Mouse (Mus musculus) kidney, embryonic 14.5 days (tissue): Measurements from ENCODE around the gene Tnnc1. TPM values are rescaled to one million over a fixed set of nuclear protein-coding genes. Genes with fewer than 3 reads are reported as not detected.

Experiments used
- ATAC-seq: fragments of 200-750 bp; cut with Nextera tagmentation; 2 replicates; pipeline ENCODE4 v1.8.0; 2017; ENCODE audit warnings: moderate number of reproducible peaks, mild to moderate bottlenecking, moderate TSS enrichment, moderate library complexity; ENCODE audit not compliant: low FRiP score, low TSS enrichment
- H3K27ac ChIP-seq: fragments of 300-500 bp; sonication (generic); 2 replicates; pipeline ENCODE4 v1.5.1; 2014; ENCODE audit warnings: low read depth, mild to moderate bottlenecking, low read length, moderate library complexity, mixed read lengths
- H3K27me3 ChIP-seq: fragments of 300-500 bp; sonication (generic); 2 replicates; pipeline ENCODE4 v1.6.1; 2014; ENCODE audit warnings: mild to moderate bottlenecking, low read length; ENCODE audit not compliant: control insufficient read depth, insufficient read depth
- H3K36me3 ChIP-seq: fragments of 300-500 bp; sonication (generic); 2 replicates; pipeline ENCODE4 v1.6.1; 2014; ENCODE audit warnings: low read length, mixed read lengths; ENCODE audit not compliant: control insufficient read depth, insufficient read depth
- H3K4me1 ChIP-seq: fragments of 300-500 bp; sonication (generic); 2 replicates; pipeline ENCODE4 v1.6.1; 2014; ENCODE audit warnings: low read length, mixed read lengths; ENCODE audit not compliant: control insufficient read depth, insufficient read depth
- H3K4me2 ChIP-seq: fragments of 300-500 bp; sonication (generic); replicated peaks from 2 replicates; pipeline ENCODE4 v1.6.1; 2014; ENCODE audit warnings: low read depth, mild to moderate bottlenecking, low read length
- H3K4me3 ChIP-seq: fragments of 300-500 bp; sonication (generic); 2 replicates; pipeline ENCODE4 v1.5.1; 2014; ENCODE audit warnings: mild to moderate bottlenecking, low read length
- H3K9ac ChIP-seq: fragments of 300-500 bp; sonication (generic); 2 replicates; pipeline ENCODE4 v1.6.1; 2014; ENCODE audit warnings: low read depth, mild to moderate bottlenecking, low read length, moderate library complexity
- H3K9me3 ChIP-seq: fragments of 300-500 bp; sonication (generic); 2 replicates; pipeline ENCODE4 v1.6.1; 2016; ENCODE audit warnings: low read length; ENCODE audit not compliant: control insufficient read depth
- WGBS: fragments of 180-500 bp; shearing (Covaris S2); extraction: QIAGEN DNeasy Blood & Tissue Kit; methylation state at CpG from one replicate; pipeline ENCODE4 v1.1.7; 2014; 5-methylcytosine and 5-hydroxymethylcytosine counted together
- polyA plus RNA-seq: library from polyadenylated mRNA; unstranded; fragments of >200 nt; fragmentation: Nextera tagmentation; extraction: Ambion mirVana; gene quantifications from 2 replicates; pipeline ENCODE4 v1.2.1, GENCODE M21; 2014

Gene Tnnc1
- polyA plus RNA-seq, 1 experiment from 2014 or later: 3.0 TPM

GRCm38 (mm10) chr14:31204844-31205243 lies 3.3 kb upstream of the Tnnc1 start:
- H3K4me1 ChIP-seq: peaks cover 12% of the 10 kb centered on the region
- H3K4me2 ChIP-seq: peak overlapping the region; percentile 91
- peak overlapping the region; percentile 81; the same call in 1 of the 2 replicates for H3K27ac ChIP-seq
- H3K27me3 ChIP-seq: no peaks in the 10 kb centered on the region
- H3K36me3 ChIP-seq: peaks cover 46% of the 10 kb centered on the region
- H3K9ac ChIP-seq: peak overlapping the region; percentile 91
- 52% methylated on average over 4 of the region's 4 CpGs for WGBS
- H3K4me3 ChIP-seq: peak overlapping the region; percentile 71
- no peaks in the 10 kb centered on the region for H3K9me3 ChIP-seq
- no peak for ATAC-seq

DNA sequence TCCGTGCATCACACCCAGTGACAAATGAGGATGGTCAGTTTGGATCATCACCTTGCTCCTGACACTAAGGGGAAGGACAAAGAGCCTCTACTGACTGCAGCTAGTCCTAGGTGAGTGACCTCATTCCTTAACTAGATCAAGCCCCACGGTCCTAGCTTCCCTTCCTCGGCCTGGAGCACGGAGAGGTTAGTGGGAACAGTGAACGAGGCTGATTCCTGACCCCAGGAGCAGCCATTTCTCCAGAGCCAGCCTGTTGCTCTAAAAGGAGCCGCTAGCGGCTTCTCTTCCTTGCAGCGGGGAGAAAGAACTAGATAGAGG lies 2.9 kb upstream of the Tnnc1 start:
- H3K4me2 ChIP-seq: peak overlapping the region; percentile 91
- H3K27me3 ChIP-seq: no peaks in the 10 kb centered on the region
- H3K4me3 ChIP-seq: peak overlapping the region; percentile 71
- H3K4me1 ChIP-seq: peaks cover 12% of the 10 kb centered on the region
- WGBS: 19% methylated on average over 8 of the region's 8 CpGs
- peaks cover 42% of the 10 kb centered on the region for H3K36me3 ChIP-seq
- H3K9me3 ChIP-seq: no peaks in the 10 kb centered on the region
- H3K27ac ChIP-seq: peak overlapping the region; percentile 81
- H3K9ac ChIP-seq: peak overlapping the region; percentile 91
- ATAC-seq: peak; percentile 14; the same call in 1 of the 2 replicates

- Histone ChIP-seq H3K36me3 (peaks cover 36% of the 10 kb centered on the region), H3K9ac (peak overlapping the region; percentile 91), H3K27me3 (no peaks in the 10 kb centered on the region), H3K9me3 (no peaks in the 10 kb centered on the region), H3K4me1 (peaks cover 12% of the 10 kb centered on the region), H3K27ac (peak overlapping the region; percentile 81), H3K4me2 (peak overlapping the region; percentile 91), H3K4me3 (peak overlapping the region; percentile 71)
- peak; percentile 67 for ATAC-seq
- WGBS: under 1% methylated on average over 39 of the region's 39 CpGs
Measured at GRCm38 (mm10) chr14:31205562-31206467, 2.3 kb upstream of the Tnnc1 start.

GRCm38 (mm10) chr14:31206472-31206981 lies 1.6 kb upstream of the Tnnc1 start:
- H3K9me3 ChIP-seq: no peaks in the 10 kb centered on the region
- H3K9ac ChIP-seq: peak overlapping the region; percentile 91
- H3K27ac ChIP-seq: peak overlapping the region; percentile 81
- WGBS: 0% methylated on average over 48 of the region's 48 CpGs
- H3K4me3 ChIP-seq: peak overlapping the region; percentile 71
- ATAC-seq: peak; percentile 75
- peak overlapping the region; percentile 91 for H3K4me2 ChIP-seq
- H3K27me3 ChIP-seq: no peaks in the 10 kb centered on the region
- H3K4me1 ChIP-seq: peaks cover 12% of the 10 kb centered on the region
- H3K36me3 ChIP-seq: peaks cover 29% of the 10 kb centered on the region

DNA sequence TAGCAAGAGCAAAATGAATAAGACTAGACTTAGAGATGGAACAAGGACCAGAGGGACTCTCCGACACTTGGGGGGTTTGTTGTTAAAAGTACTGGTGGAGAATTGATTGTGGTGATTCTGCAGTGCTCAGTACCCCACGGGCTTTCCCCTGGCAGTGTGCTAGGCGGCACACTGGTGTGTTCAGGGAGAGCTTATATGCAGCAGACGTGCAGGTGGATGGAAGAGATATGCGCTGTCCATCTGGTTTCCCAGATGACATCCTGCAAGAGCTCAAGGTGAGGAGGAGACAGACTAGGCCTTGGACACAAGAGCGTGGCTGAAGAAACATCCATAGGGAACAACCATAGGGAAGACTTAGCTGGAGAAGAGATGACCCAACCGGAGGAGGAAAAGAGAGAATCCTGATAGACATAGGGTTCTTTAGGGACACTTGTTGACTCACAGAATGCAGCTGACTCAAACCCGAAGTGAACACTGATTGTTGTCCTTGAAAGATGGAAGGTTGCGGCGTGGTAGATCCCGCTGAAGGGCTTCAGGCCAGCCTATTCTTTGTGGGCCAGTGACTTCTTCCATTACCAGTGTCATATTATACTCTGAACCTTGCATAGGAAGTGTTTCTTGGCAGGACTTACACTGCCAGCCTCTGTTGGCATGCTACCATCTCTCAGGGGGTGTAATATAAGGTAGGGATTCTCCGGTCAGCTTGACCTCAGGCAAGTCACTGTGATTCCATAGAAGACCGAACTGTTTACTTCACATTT lies 862 bp upstream of the Tnnc1 start:
- Histone ChIP-seq H3K27me3 (no peaks in the 10 kb centered on the region), H3K4me3 (peak overlapping the region; percentile 71), H3K9ac (peak overlapping the region; percentile 91), H3K36me3 (peaks cover 21% of the 10 kb centered on the region), H3K27ac (peak overlapping the region; percentile 52; the same call in 1 of the 2 replicates), H3K4me2 (peak overlapping the region; percentile 91), H3K9me3 (no peaks in the 10 kb centered on the region), H3K4me1 (peaks cover 12% of the 10 kb centered on the region)
- ATAC-seq: 0 out of 2 replicates have a peak, but pooled peaks have one; percentile 20
- WGBS: 86% methylated on average over 13 of the region's 13 CpGs

DNA sequence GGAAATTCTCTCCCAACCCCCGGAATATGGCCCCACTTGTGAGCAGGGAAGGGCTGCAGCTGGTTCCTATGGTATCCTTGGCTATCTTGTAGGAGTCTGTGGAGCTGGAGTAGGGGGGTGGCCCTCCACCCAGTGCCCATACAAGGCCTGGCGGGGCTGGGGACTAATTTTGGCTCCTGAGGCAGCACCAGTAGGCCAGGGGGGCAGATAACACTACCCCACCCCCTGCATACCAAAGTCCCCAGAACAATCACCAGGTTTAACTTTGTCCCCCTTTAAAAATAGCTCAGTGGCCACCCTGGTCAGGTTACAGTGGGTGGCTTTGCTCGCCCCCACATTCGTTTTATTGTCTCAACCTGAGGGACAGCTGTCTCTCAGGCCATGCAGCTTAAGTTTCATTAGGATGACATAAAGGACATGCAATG lies 1.0 kb downstream of the Tnnc1 start:
- H3K27ac ChIP-seq: no peak overlapping the region
- H3K27me3 ChIP-seq: no peaks in the 10 kb centered on the region
- H3K4me1 ChIP-seq: peaks cover 11% of the 10 kb centered on the region
- H3K9me3 ChIP-seq: no peaks in the 10 kb centered on the region
- peaks cover 3% of the 10 kb centered on the region for H3K36me3 ChIP-seq
- no peak overlapping the region for H3K4me2 ChIP-seq
- no peak overlapping the region for H3K9ac ChIP-seq
- 62% methylated on average over 4 of the region's 4 CpGs for WGBS
- H3K4me3 ChIP-seq: no peak overlapping the region
- ATAC-seq: no peak

DNA sequence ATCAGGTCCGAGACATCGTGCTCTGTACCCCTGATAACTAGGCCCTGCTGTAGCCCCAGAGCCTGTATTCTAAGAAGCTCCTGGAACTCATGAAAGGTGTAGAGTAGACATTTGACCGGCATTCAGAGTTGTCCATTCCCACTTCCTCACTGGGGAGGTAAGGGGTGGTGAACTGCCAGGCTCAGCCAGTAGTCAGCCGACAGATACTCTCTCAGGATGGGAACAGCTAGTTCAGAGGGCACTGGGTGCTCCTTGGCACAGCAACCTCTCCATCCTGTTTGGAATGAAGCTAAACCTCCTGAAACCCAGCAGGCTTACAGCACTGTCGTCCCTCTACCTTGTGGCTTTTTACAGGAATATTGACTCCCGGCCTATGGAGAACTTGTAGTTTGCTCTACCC lies 3.7 kb downstream of the Tnnc1 start:
- ATAC-seq: no peak
- Histone ChIP-seq H3K4me2 (no peak overlapping the region), H3K27ac (no peak overlapping the region), H3K4me3 (no peak overlapping the region), H3K9me3 (no peaks in the 10 kb centered on the region), H3K9ac (no peak overlapping the region), H3K27me3 (no peaks in the 10 kb centered on the region), H3K4me1 (no peaks in the 10 kb centered on the region), H3K36me3 (no peaks in the 10 kb centered on the region)
- WGBS: 84% methylated on average over 6 of the region's 6 CpGs

DNA sequence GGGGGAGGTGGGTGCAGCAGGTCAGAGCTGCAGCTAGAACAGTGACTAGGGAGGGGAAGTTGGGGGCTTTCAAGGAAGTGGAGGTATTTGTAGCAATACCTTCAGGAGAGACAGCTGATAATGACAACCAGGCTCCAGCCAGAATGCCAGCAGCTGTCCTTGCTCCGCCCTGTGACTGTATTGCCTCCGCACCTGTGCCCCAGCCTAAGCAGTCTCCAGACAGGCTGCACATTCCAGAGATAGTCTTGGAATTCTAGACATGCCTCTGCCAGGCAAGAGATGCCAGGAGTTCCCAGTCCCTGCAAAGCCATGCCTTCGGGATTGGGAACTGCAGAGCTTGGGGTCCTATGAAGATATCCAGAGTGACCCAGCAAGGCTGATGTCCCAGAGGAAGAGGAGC lies 4.4 kb downstream of the Tnnc1 start:
- Histone ChIP-seq H3K27me3 (no peaks in the 10 kb centered on the region), H3K4me1 (peaks cover 3% of the 10 kb centered on the region; the same call in 1 of the 2 replicates), H3K9ac (no peak overlapping the region), H3K27ac (no peak overlapping the region), H3K9me3 (no peaks in the 10 kb centered on the region), H3K4me2 (no peak overlapping the region), H3K4me3 (no peak overlapping the region), H3K36me3 (no peaks in the 10 kb centered on the region)
- ATAC-seq: no peak
- WGBS: 85% methylated on average over 3 of the region's 3 CpGs
